Mouse (Mus musculus) hindbrain, postnatal 0 days (tissue): ENCODE measurements at regions not wholly inside any gene's neighbourhood (a gene's known extent, or its start where the extent isn't known, plus 50 kb on each side); places are given as distances from the start of the nearest gene placed in this dataset.

Source experiments
- ATAC-seq: fragments of 200-750 bp; cut with Nextera tagmentation; 2 replicates; pipeline ENCODE4 v1.8.0; 2017; ENCODE audit warnings: mild to moderate bottlenecking, moderate TSS enrichment, moderate library complexity
- DNase-seq: peaks from one replicate; pipeline ENCODE4 v3.0.0-alpha.2; 2015; ENCODE audit warnings: low spot score
- H3K27ac ChIP-seq: fragments of 300-500 bp; sonication (generic); 2 replicates; pipeline ENCODE4 v1.5.1; 2014; ENCODE audit warnings: mild to moderate bottlenecking
- H3K27me3 ChIP-seq: fragments of 300-500 bp; sonication (generic); 2 replicates; pipeline ENCODE4 v1.6.1; 2014; ENCODE audit warnings: low read length, mixed read lengths; ENCODE audit not compliant: insufficient read depth
- H3K36me3 ChIP-seq: fragments of 300-500 bp; sonication (generic); 2 replicates; pipeline ENCODE4 v1.6.1; 2014; ENCODE audit warnings: low read length, mixed read lengths; ENCODE audit not compliant: insufficient read depth
- H3K4me1 ChIP-seq: fragments of 300-500 bp; sonication (generic); 2 replicates; pipeline ENCODE4 v1.6.1; 2014; ENCODE audit warnings: antibody characterized with exemption, low read length, mixed read lengths; ENCODE audit not compliant: insufficient read depth
- H3K4me2 ChIP-seq: fragments of 300-500 bp; sonication (generic); 2 replicates; pipeline ENCODE4 v1.6.1; 2014; ENCODE audit warnings: low read depth, mild to moderate bottlenecking, low read length, moderate library complexity, mixed read lengths
- H3K4me3 ChIP-seq: fragments of 300-500 bp; sonication (generic); 2 replicates; pipeline ENCODE4 v1.5.1; 2014; ENCODE audit warnings: low read length
- H3K9ac ChIP-seq: fragments of 300-500 bp; sonication (generic); replicated peaks from 2 replicates; pipeline ENCODE4 v1.6.1; 2014; ENCODE audit warnings: mild to moderate bottlenecking, low read length, moderate library complexity, mixed read lengths
- H3K9me3 ChIP-seq: fragments of 300-500 bp; sonication (generic); 2 replicates; pipeline ENCODE4 v1.6.1; 2016; ENCODE audit warnings: low read length, mixed read lengths
- CTCF ChIP-seq: IDR thresholded peaks from 2 replicates; pipeline ENCODE4 v1.5.1; 2016; ENCODE audit warnings: antibody characterized with exemption, control low read depth, low read depth
- WGBS: fragments of 180-500 bp; shearing (Covaris S2); extraction: QIAGEN DNeasy Blood & Tissue Kit; methylation state at CpG from one replicate; pipeline ENCODE4 v1.1.7; 2014; 5-methylcytosine and 5-hydroxymethylcytosine counted together

DNA sequence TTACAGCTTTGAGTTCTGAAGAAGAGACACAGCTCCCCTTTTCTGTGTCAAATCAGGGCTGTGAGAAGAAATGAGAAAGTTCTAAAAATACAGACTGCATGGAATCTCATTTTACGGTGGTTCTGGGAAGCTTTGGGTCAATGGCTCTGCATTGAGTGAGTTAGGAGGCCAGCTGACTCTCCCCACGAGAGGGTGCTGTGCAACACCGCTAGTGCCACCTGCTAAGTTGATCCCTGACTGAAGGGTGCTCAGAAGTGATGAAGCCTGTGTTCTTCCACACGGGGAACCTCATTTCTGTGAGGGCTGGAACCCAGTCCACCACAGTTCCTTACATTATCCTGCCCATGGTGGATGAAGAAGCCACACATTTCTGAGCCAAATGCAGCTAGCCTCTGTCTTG is 159.5 kb upstream of the Eef2kmt start:
- no peaks in the 10 kb centered on the region for H3K36me3 ChIP-seq
- 79% methylated on average over 4 of the region's 4 CpGs for WGBS

DNA sequence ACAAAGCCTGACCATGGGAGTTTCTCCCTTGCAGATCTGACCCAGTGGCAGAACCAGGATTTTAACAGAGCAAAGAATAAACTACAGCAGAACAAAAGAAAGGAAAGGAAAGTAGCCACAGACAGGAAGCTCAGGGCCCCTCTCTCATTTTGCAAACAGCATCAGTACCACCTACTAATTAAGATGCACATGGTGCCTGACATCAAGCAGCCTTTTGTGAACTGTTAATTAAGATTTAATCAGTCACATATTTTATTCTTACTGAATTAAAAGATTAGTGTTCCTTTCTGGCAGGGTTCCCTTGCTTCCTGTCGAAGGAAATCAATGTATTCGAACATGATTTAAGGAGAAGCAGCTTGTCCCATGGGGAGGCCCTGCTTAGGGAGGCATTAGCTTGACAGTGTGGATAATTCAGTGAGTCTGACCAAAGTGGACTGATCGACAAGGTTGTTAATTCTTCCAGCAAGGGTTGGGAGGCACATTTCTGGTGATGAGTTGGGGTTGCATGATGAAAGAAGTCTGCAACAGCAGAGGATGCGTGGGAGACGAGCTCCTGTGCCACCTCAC is 156.1 kb upstream of the Eef2kmt start:
- WGBS, result 41% methylated on average over 5 of the region's 5 CpGs
- DNase-seq, result peak; percentile 9
- H3K9ac ChIP-seq, result no peak overlapping the region

More for the DNA sequence above, 159.5 kb upstream of the Eef2kmt start:
- no peak overlapping the region for H3K4me2 ChIP-seq
- DNase-seq (no peak), ATAC-seq (no peak)
- no peak overlapping the region for H3K27ac ChIP-seq
- no peak overlapping the region for H3K9ac ChIP-seq
- H3K4me1 ChIP-seq, result no peaks in the 10 kb centered on the region
- no peak overlapping the region for H3K4me3 ChIP-seq
- no peaks in the 10 kb centered on the region for H3K9me3 ChIP-seq
- H3K27me3 ChIP-seq, result no peaks in the 10 kb centered on the region
- no peak for TF ChIP-seq CTCF

DNA sequence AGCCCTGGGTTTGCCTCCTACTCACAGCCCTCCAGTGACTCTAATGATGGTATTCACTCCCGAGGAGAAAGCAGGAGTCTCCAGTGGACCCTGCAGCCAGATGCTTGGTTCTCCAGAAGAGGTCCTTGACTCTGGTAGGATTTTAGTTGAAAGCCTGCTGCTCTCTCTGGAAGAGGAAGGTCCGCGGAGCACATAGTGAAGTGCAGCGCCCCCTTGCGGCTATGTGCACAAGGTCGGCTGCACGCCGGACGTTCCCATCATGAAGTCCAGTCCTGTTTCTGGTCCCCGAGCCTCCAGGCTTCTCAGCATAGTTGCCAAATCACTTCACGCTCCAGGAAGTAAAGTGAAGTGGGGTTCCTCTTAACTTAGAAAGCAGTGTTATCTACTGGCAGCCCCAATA is 150.9 kb upstream of the Eef2kmt start:
- TF ChIP-seq CTCF, result peak; percentile 78
- Histone ChIP-seq H3K27me3 (no peaks in the 10 kb centered on the region; the same call in 1 of the 2 replicates), H3K4me3 (no peak overlapping the region), H3K36me3 (no peaks in the 10 kb centered on the region), H3K4me1 (no peaks in the 10 kb centered on the region), H3K9ac (no peak overlapping the region), H3K9me3 (no peaks in the 10 kb centered on the region), H3K4me2 (no peak overlapping the region), H3K27ac (no peak overlapping the region)
- 14% methylated on average over 11 of the region's 11 CpGs for WGBS
- ATAC-seq (no peak), DNase-seq (peak; percentile 81)

More for the DNA sequence above, 156.1 kb upstream of the Eef2kmt start:
- H3K9me3 ChIP-seq, result no peaks in the 10 kb centered on the region
- no peak overlapping the region for H3K4me2 ChIP-seq
- H3K27ac ChIP-seq, result no peak overlapping the region
- no peaks in the 10 kb centered on the region for H3K27me3 ChIP-seq
- H3K36me3 ChIP-seq, result no peaks in the 10 kb centered on the region
- H3K4me1 ChIP-seq, result no peaks in the 10 kb centered on the region
- no peak overlapping the region for H3K4me3 ChIP-seq
- no peak for TF ChIP-seq CTCF
- ATAC-seq, result no peak

DNA sequence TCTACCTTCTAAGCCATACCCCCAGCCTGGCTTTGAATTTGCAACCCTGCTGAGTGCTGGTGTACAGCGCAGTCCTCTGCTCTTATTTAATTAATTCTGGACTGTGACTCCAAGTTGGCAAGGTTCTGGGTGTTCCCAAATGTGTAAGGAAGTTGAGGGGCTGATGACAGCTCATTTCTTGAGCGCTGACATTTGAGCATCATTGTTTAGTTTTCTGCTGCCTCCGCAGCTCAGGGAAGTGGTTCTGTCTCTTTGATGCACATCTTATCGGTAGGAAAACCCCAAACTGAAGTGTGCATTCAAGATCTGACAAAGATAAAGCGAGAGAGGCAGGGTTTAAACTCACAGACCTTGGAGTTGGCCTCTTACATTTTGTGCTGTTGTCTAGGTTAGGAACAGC is 137.6 kb upstream of the Eef2kmt start:
- ATAC-seq, result no peak
- H3K27ac ChIP-seq, result no peak overlapping the region
- no peaks in the 10 kb centered on the region for H3K36me3 ChIP-seq
- no peak overlapping the region for H3K4me2 ChIP-seq
- no peak for DNase-seq
- TF ChIP-seq CTCF, result no peak
- WGBS, result 72% methylated on average over 5 of the region's 5 CpGs
- H3K27me3 ChIP-seq, result no peaks in the 10 kb centered on the region
- H3K9ac ChIP-seq, result no peak overlapping the region
- H3K4me1 ChIP-seq, result no peaks in the 10 kb centered on the region
- H3K9me3 ChIP-seq, result no peaks in the 10 kb centered on the region
- no peak overlapping the region for H3K4me3 ChIP-seq

DNA sequence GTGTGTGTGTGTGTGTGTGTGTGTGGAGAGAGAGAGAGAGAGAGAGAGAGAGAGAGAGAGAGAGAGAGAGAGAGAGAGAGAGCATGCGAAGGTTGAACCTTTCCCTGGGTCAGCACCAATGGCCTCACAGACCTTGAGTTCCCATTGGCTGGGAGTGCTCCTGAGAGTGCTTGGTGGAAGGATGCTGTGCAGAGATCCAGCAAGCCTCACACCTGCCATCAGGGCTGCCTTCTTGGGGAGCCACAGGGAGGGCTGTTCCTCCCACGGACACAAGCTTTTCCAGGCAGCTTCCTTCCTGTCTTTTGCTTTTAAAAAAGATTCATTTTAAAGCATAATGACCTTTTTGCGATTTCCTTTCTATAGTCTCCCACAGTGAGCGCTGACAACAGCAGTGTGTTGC is 127.1 kb upstream of the Eef2kmt start:
- WGBS, result 38% methylated on average over 4 of the region's 4 CpGs
- H3K27ac ChIP-seq, result no peak overlapping the region
- peak; percentile 55; the same call in 1 of the 2 replicates for ATAC-seq

DNA sequence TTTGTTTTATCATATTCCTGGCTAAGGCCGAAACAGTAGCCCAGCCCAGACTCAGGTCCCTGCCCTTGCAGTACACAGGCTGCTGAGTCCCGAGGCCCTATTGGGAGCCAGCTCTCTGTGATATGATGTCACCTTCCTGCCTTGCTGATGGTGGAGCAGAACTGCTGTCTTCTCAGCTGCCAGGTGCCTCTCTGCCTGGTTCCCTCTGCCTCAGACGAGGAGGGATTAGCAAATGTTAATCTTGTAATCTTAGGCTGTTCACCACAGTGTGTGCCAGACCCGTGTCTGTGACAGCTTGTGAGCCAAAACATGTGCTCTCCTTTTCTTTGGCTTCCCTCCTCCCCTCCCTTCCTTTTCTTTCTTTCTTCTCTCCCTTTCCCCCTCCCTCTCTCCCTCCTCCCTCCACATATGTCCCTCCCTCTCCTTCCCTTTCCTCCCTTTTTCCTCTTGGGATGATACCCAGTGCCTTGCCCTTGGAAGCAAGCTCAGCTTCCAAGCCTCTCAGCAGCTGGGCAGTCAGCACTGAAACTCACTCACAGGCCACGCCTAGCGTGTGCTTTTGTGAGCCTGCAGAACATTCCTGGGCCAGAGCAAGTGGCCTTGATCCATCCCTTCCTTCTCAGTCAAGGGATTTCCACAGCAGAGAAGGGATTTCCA is 126.6 kb upstream of the Eef2kmt start:
- H3K9me3 ChIP-seq, result no peaks in the 10 kb centered on the region
- 30% methylated on average over 6 of the region's 6 CpGs for whole genome bisulfite sequencing
- no peaks in the 10 kb centered on the region for H3K4me1 ChIP-seq
- no peaks in the 10 kb centered on the region for H3K36me3 ChIP-seq
- no peak overlapping the region for H3K27ac ChIP-seq
- 0 out of 2 replicates have a peak overlapping the region, but pooled peaks have one; percentile 13 for H3K9ac ChIP-seq
- TF ChIP-seq CTCF, result no peak
- no peaks in the 10 kb centered on the region for H3K27me3 ChIP-seq
- no peak overlapping the region for H3K4me2 ChIP-seq
- DNase-seq (peak; percentile 39), ATAC-seq (peak; percentile 70)
- H3K4me3 ChIP-seq, result no peak overlapping the region

More for the DNA sequence above, 127.1 kb upstream of the Eef2kmt start:
- TF ChIP-seq CTCF, result no peak
- Histone ChIP-seq H3K4me3 (no peak overlapping the region), H3K36me3 (no peaks in the 10 kb centered on the region), H3K4me1 (no peaks in the 10 kb centered on the region), H3K9ac (no peak overlapping the region), H3K27me3 (no peaks in the 10 kb centered on the region), H3K9me3 (no peaks in the 10 kb centered on the region), H3K4me2 (no peak overlapping the region)
- DNase-seq, result peak; percentile 19

DNA sequence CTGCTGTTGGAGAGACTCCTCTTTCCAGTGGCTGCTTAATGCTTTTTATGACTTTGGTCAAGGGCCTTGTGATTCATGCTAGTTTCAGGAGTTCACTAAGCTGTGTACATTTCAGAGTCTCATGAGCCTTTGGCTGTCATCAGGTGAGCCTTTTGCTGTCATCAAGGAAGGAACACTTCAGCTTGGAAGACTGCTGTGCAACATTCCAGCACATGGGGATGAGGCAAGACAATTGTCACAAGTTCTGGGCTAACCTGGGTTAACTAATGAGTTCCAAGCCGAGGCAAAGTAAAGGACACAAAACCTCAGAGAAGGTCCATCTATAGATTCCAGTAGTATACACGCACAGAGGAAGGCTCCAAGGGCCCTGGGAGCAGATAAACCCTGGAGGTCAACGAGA is 124.8 kb upstream of the Eef2kmt start:
- no peak overlapping the region for H3K9ac ChIP-seq

More for the DNA sequence above, 124.8 kb upstream of the Eef2kmt start:
- Histone ChIP-seq H3K27ac (no peak overlapping the region), H3K9me3 (no peaks in the 10 kb centered on the region), H3K36me3 (no peaks in the 10 kb centered on the region), H3K4me2 (no peak overlapping the region), H3K4me3 (no peak overlapping the region), H3K27me3 (no peaks in the 10 kb centered on the region), H3K4me1 (no peaks in the 10 kb centered on the region)
- 85% methylated on average over 3 of the region's 3 CpGs for WGBS
- TF ChIP-seq CTCF, result no peak
- no peak for DNase-seq
- ATAC-seq, result no peak
